Mouse (Mus musculus) kidney, postnatal 0 days (tissue): Measurements from ENCODE around the gene Tmem259. TPM values are rescaled to one million over a fixed set of nuclear protein-coding genes. Genes with fewer than 3 reads are reported as not detected.

Source experiments
- ATAC-seq: fragments of 200-750 bp; cut with Nextera tagmentation; replicated peaks from 2 replicates; pipeline ENCODE4 v1.8.0; 2017; ENCODE audit warnings: low read depth, moderate number of reproducible peaks, moderate TSS enrichment, moderate library complexity; ENCODE audit not compliant: low FRiP score
- DNase-seq: peaks from one replicate; pipeline ENCODE4 v3.0.0-alpha.2; 2016; ENCODE audit warnings: low spot score
- H3K27ac ChIP-seq: fragments of 300-500 bp; sonication (generic); 2 replicates; pipeline ENCODE4 v1.5.1; 2014; ENCODE audit warnings: mild to moderate bottlenecking
- H3K27me3 ChIP-seq: fragments of 300-500 bp; sonication (generic); 2 replicates; pipeline ENCODE4 v1.6.1; 2014; ENCODE audit warnings: low read length, mixed read lengths; ENCODE audit not compliant: insufficient read depth
- H3K36me3 ChIP-seq: fragments of 300-500 bp; sonication (generic); 2 replicates; pipeline ENCODE4 v1.6.1; 2014; ENCODE audit warnings: low read length, mixed read lengths; ENCODE audit not compliant: insufficient read depth
- H3K4me1 ChIP-seq: fragments of 300-500 bp; sonication (generic); replicated peaks from 2 replicates; pipeline ENCODE4 v1.6.1; 2014; ENCODE audit warnings: antibody characterized with exemption, low read length, mixed read lengths; ENCODE audit not compliant: insufficient read depth
- H3K4me2 ChIP-seq: fragments of 300-500 bp; sonication (generic); 2 replicates; pipeline ENCODE4 v1.6.1; 2014; ENCODE audit warnings: mild to moderate bottlenecking, low read length, moderate library complexity, mixed read lengths
- H3K4me3 ChIP-seq: fragments of 300-500 bp; sonication (generic); replicated peaks from 2 replicates; pipeline ENCODE4 v1.5.1; 2014; ENCODE audit warnings: low read depth, low read length
- H3K9ac ChIP-seq: fragments of 300-500 bp; sonication (generic); 2 replicates; pipeline ENCODE4 v1.6.1; 2014; ENCODE audit warnings: low read depth, low read length
- H3K9me3 ChIP-seq: fragments of 300-500 bp; sonication (generic); replicated peaks from 2 replicates; pipeline ENCODE4 v1.6.1; 2016; ENCODE audit warnings: low read length, inconsistent platforms, mixed read lengths
- CTCF ChIP-seq: IDR thresholded peaks from 2 replicates; pipeline ENCODE4 v1.5.1; 2016; ENCODE audit warnings: antibody characterized with exemption, low read depth, mild to moderate bottlenecking, moderate library complexity
- WGBS: fragments of 180-500 bp; shearing (Covaris S2); extraction: QIAGEN DNeasy Blood & Tissue Kit; methylation state at CpG from one replicate; pipeline ENCODE4 v1.1.7; 2014; 5-methylcytosine and 5-hydroxymethylcytosine counted together
- polyA plus RNA-seq: library from polyadenylated mRNA; unstranded; fragments of >200 nt; fragmentation: Nextera tagmentation; extraction: Ambion mirVana; gene quantifications from 2 replicates; pipeline ENCODE4 v1.2.1, GENCODE M21; 2015

Tmem259 gene
- polyA plus RNA-seq, 1 experiment from 2014 or later, result 26.6 TPM

GRCm38 (mm10) chr10:80013609-80014008, 29.5 kb upstream of the Tmem259 start:
- no peak for ATAC-seq
- Histone ChIP-seq H3K4me2 (no peak overlapping the region), H3K27ac (no peak overlapping the region), H3K9ac (no peak overlapping the region), H3K4me1 (no peaks in the 10 kb centered on the region), H3K4me3 (no peak overlapping the region), H3K27me3 (0 out of 2 replicates have a peak, but pooled peaks cover 9% of the 10 kb centered on the region), H3K9me3 (no peaks in the 10 kb centered on the region), H3K36me3 (peaks cover 6% of the 10 kb centered on the region; the same call in 1 of the 2 replicates)
- 47% methylated on average over 25 of the region's 25 CpGs for WGBS
- TF ChIP-seq CTCF, result no peak
- no peak for DNase-seq

- H3K4me2 ChIP-seq, result no peak overlapping the region
- no peak for ATAC-seq
- no peak overlapping the region for H3K27ac ChIP-seq
- no peak overlapping the region for H3K9ac ChIP-seq
- 0 out of 2 replicates have a peak, but pooled peaks cover 9% of the 10 kb centered on the region for H3K27me3 ChIP-seq
- 90% methylated on average over 6 of the region's 6 CpGs for WGBS
- no peaks in the 10 kb centered on the region for H3K9me3 ChIP-seq
- no peaks in the 10 kb centered on the region for H3K4me1 ChIP-seq
- no peak overlapping the region for H3K4me3 ChIP-seq
- TF ChIP-seq CTCF, result no peak
- H3K36me3 ChIP-seq, result peaks cover 6% of the 10 kb centered on the region; the same call in 1 of the 2 replicates
- DNase-seq, result no peak
Observed at GRCm38 (mm10) chr10:80011740-80012139, 27.6 kb upstream of the Tmem259 start.

GRCm38 (mm10) chr10:80004233-80004705, 20.1 kb upstream of the Tmem259 start:
- no peak overlapping the region for H3K9ac ChIP-seq

GRCm38 (mm10) chr10:80003374-80004232, 19.5 kb upstream of the Tmem259 start:
- Histone ChIP-seq H3K9ac (no peak overlapping the region), H3K27me3 (no peaks in the 10 kb centered on the region), H3K4me2 (no peak overlapping the region), H3K9me3 (no peaks in the 10 kb centered on the region), H3K27ac (no peak overlapping the region), H3K36me3 (no peaks in the 10 kb centered on the region), H3K4me3 (no peak overlapping the region), H3K4me1 (peaks cover under 1% of the 10 kb centered on the region; the same call in 1 of the 2 replicates)
- no peak for ATAC-seq
- TF ChIP-seq CTCF, result no peak
- no peak for DNase-seq
- WGBS, result 58% methylated on average over 9 of the region's 9 CpGs

More at GRCm38 (mm10) chr10:80004233-80004705, 20.1 kb upstream of the Tmem259 start:
- H3K27ac ChIP-seq, result no peak overlapping the region
- no peaks in the 10 kb centered on the region for H3K9me3 ChIP-seq
- H3K27me3 ChIP-seq, result no peaks in the 10 kb centered on the region
- H3K4me1 ChIP-seq, result no peaks in the 10 kb centered on the region; the same call in 1 of the 2 replicates
- H3K4me2 ChIP-seq, result no peak overlapping the region
- no peak overlapping the region for H3K4me3 ChIP-seq
- DNase-seq, result no peak
- TF ChIP-seq CTCF, result no peak
- 89% methylated on average over 8 of the region's 8 CpGs for WGBS
- H3K36me3 ChIP-seq, result no peaks in the 10 kb centered on the region; the same call in 1 of the 2 replicates
- no peak for ATAC-seq

GRCm38 (mm10) chr10:80002829-80003228, 18.7 kb upstream of the Tmem259 start:
- H3K27me3 ChIP-seq, result no peaks in the 10 kb centered on the region
- H3K4me2 ChIP-seq, result no peak overlapping the region
- no peaks in the 10 kb centered on the region for H3K9me3 ChIP-seq
- ATAC-seq, result no peak
- DNase-seq, result no peak
- no peak for TF ChIP-seq CTCF
- no peak overlapping the region for H3K4me3 ChIP-seq
- peaks cover 7% of the 10 kb centered on the region; the same call in 1 of the 2 replicates for H3K4me1 ChIP-seq
- no peak overlapping the region for H3K9ac ChIP-seq
- no peaks in the 10 kb centered on the region for H3K36me3 ChIP-seq
- WGBS, result 32% methylated on average over 21 of the region's 21 CpGs
- no peak overlapping the region for H3K27ac ChIP-seq

GRCm38 (mm10) chr10:80001945-80002344, 17.8 kb upstream of the Tmem259 start:
- no peaks in the 10 kb centered on the region for H3K36me3 ChIP-seq
- ATAC-seq (no peak), DNase-seq (no peak)
- peaks cover 14% of the 10 kb centered on the region; the same call in 1 of the 2 replicates for H3K4me1 ChIP-seq
- H3K27ac ChIP-seq, result no peak overlapping the region
- no peak overlapping the region for H3K4me2 ChIP-seq
- 70% methylated on average over 9 of the region's 9 CpGs for WGBS
- H3K4me3 ChIP-seq, result no peak overlapping the region
- TF ChIP-seq CTCF, result no peak
- H3K9ac ChIP-seq, result no peak overlapping the region
- H3K9me3 ChIP-seq, result no peaks in the 10 kb centered on the region
- H3K27me3 ChIP-seq, result no peaks in the 10 kb centered on the region
